Mouse (Mus musculus) hematopoietic stem cell, adult 5-6 weeks (primary cell): ENCODE data around the gene Surf1. TPM values are rescaled to one million over a fixed set of nuclear protein-coding genes. Genes with fewer than 3 reads are reported as not detected.

Experiments used
- ATAC-seq, 2 experiments: fragments of 125-278 bp in 1 of 2; replicated peaks in 1 of 2; 2 replicates each; pipeline ENCODE4 v1.8.0; 2016 to 2017; ENCODE audit warnings: inconsistent platforms in 2 of 2, mild to moderate bottlenecking in 2 of 2, moderate number of reproducible peaks in 2 of 2, low read depth in 1 of 2, moderate TSS enrichment in 1 of 2; ENCODE audit not compliant: low FRiP score in 2 of 2, poor library complexity in 2 of 2, severe bottlenecking in 2 of 2, insufficient read depth in 1 of 2, low TSS enrichment in 1 of 2
- total RNA-seq: library from RNA; stranded (forward); fragments of 172-1452, 232-1000 nt; gene quantifications from 2 replicates; pipeline ENCODE4 v1.2.3, GENCODE M21; 2017

Gene Surf1
- total RNA-seq, 1 experiment from 2014 or later: 67.5 TPM

DNA sequence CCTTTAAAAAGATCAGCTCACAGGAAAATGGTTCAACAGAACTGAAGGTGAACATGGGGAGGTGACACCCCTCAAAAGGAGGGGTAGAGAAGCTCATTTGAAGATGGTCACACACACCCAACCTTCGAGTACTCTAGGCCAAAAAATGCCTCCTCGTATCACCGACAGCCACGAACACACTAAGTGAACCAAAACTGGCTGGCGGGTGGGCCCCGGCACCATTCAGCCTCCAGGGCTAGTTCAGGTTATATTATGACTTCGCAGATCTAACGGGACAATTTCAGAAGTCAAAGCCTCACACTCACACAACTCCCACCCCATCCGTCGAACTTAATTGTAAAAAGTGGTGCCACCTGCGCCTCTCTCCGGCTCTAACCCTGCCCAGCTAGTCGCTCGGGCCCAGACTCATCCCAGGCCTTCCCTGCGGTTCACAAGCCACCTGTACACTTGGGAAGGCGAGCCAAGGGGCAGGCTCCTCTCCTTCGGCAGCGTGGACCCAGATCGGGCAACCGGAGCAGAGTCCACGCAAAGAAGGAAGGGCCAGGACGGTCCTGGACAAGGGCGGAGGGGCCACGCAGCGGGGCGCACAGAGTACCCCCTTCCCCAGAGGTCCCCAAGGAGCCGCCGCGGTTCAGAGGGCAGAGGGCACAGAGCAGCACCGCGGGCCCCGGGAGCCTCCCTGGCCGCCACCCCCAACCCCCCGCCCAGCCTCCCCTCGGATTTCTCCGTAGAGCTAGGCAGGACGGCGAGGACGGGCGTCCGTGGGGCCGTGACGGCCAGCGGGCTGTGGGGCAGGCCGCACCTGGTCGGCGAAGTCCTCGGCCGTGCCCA, 16.4 kb upstream of the Surf1 start:
- no peak for ATAC-seq

GRCm38 (mm10) chr2:26930390-26930789, 14.1 kb upstream of the Surf1 start:
- peak; percentile 29 to 43 for ATAC-seq

DNA sequence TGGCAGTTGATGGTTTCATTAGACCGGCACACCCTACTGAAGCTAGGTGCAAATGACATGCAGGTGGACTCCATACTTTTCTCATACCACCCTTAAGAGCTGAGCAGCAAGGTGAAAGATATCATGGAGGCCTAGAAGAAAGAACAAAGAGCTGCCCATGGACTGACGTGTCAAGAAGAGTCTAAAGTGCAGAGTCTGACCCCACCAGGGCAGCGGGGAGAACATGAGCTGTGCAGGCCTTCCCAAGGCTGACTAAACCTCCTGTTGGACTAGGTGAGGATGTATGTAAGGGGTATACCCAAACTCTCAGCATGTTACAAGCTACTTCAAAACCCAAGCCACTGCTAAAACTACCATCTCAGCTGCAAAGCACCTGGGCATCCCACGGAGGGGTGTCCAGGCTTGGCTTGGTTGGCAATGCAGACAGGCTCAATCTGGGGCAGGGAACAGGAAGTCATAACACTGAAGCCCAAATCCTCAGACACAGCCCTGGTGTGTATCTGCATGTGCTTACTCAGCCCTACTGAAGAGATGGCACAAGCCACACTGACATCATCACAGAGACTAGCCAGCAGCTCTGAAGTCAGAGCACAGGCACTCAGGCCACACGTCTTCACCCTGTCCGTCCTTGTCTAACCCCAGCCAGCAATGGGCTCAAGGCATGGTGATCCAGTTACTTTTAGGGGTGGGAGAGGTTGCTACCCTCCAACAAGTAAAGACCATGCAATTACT, 11.6 kb upstream of the Surf1 start:
- ATAC-seq: no peak

DNA sequence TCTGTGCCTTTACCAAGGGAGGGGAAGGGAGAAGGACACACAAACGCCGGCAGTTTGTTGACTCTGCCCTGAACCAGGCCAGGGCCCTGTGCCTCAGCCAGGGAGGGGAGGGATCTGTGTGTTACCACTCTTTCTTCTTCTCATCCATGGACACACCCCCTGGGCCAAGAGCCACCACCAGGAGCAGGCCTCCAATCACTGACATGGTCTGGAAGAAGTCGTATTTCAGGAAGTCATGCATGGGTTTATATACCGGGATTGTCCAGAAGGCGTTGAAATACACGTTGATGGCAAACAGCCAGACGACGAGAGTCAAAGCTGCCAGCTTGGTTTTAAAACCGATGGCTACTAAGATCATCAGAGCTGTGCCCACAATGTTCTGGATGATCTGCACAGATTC, 5.5 kb upstream of the Surf1 start:
- no peak for ATAC-seq

- no peak for ATAC-seq
Measured at GRCm38 (mm10) chr2:26920190-26920855, 4.0 kb upstream of the Surf1 start.

DNA sequence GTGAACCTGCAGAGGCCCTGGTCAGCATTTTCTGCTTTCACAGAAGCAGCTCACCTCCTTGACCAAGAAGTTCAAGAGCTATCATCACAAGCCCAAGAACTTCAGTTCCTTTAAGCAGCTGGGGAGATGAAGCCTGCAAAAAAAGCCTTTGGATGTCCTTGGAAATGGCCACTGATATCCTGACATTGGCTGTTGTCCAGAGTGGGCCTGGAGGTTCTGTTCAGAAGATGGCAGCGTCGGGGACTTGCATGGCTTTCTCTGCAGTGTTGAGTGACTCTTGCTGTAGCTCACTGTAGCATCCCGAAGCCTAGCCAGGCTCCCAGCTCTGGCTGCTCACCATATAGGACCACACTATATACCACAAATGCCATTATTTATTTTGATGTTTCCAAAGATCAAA, 3.4 kb upstream of the Surf1 start:
- no peak for ATAC-seq

GRCm38 (mm10) chr2:26916738-26917137, 408 bp upstream of the Surf1 start:
- 0 out of 4 replicates have a peak, but pooled peaks of 1 of the 2 experiments have one; percentile 1 for ATAC-seq

- no peak for ATAC-seq
Measured at GRCm38 (mm10) chr2:26914148-26914941, 2.0 kb downstream of the Surf1 start.

- ATAC-seq: no peak
Measured at GRCm38 (mm10) chr2:26913416-26914147, 2.7 kb downstream of the Surf1 start.

DNA sequence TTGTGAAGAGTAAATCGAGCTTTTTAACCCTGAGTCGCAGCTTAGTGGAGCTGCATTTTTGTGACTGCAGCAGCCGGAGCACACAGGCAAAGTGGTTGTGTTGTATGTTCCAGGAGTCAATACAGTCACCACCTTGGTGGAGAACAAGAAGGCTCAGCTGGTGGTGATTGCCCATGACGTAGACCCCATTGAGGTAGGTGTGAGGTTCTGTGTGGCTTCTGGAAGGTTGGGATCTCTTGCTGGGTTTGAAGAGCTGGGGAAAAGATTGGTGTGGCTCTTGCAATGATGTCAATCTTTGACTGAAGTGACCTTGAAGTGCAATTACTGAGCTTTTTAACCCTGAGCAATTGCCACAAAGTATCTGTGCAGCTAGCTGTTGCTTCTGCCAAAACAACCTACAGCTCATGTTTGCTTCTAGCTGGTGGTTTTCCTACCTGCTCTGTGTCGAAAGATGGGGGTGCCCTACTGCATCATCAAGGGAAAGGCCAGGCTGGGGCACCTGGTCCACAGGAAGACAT, 4.0 kb downstream of the Surf1 start:
- no peak for ATAC-seq

GRCm38 (mm10) chr2:26910994-26911765, 5.2 kb downstream of the Surf1 start:
- 0 out of 4 replicates have a peak, but pooled peaks of 1 of the 2 experiments have one; percentile 30 for ATAC-seq

DNA sequence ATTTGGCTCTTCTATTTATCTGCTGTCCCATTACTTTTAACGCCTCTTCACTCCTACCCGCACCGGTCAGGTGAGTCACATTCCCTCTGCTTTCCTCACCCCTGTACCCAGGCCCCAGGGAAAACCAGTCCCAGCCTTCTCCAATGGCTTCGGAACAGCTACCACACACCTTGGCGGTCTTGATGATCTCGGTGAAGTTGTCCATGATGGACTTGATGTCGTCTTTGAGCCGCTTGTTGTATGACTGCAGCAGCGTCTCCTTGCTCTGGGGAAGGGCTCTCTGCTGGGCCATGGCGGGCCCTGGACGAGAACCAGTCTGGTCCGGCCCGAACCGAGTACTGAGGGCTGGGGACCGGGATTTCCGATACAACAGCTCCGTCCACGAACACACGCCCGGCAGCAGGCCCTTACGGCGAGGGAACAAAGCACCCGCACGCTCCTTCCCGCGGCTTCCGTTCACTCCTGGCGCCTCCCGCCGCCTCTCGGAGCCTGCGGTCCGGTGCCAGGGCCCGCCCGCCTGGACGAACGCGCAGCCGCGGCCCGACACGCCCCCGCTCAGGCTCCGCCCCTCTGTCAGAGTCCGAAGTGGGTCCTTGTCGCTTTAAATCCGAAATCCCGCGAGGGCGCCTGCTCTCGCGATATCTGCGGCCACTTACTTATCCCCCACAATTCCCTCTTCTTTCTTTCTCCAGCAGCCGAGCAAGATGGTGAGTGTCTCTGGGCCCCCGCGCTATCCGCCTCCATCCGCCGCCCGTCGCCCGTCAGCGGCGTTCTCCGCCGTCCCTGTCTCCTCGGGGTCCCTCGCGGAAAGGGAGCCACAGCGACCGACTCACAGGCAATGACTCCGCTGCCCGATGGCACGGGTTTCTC, 6.0 kb downstream of the Surf1 start, which contains the start of the genes Med22 and Rpl7a:
Med22 (minus strand) TSS at position 554 of the 870 bp plus-strand sequence.
Rpl7a (plus strand) TSS at position 641 of the 870 bp plus-strand sequence.
- peak; percentile 69 to 82 for ATAC-seq

DNA sequence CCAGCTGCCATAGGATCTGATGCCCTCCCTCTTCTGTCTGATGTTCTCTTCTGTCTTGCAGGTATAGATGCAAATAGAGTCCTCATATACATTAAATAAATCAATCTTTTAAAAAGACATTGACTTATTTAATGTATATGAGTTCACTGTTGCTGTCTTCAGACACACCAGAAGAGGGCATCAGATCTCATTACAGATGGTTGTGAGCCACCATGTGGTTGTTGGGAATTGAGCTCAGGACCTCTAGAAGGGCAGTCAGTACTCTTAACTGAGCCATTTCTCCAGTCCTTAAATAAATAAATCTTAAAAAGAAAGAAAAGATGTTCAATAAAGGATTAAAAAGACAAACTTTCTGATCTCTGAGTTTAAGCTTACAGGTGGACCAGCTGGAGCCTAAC, 6.9 kb downstream of the Surf1 start:
- ATAC-seq: no peak

DNA sequence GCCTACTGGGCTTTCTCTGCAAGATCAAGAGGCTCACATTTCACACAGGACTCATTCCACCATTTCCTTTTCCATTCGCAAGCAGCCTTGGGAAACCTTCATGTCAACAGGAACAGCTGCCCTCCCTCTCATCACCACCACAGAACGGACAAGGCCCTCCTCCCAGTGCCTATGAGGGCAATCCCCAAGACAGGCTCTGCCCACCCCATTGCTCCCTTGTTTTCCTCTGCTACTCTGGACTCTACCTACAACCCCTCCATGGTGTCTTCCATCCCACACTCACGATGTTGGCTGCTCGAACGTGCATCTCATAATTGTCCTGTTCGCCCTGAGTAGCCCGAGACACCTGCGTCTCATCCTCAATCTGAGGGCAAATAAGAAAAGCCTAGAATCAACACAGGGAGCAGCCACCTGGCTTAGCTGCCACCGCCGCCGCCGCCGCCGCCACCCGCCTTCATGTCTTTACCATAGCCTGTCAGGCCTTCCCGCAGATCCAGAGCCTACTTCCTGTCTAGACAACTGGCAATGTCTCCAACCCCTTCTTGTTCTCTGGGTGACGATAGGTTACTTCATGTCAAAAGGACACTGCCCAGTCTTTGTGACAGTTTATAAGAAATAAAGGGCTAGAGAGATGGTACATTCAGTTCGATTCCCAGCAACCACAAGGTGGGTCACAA, 7.5 kb downstream of the Surf1 start:
- no peak for ATAC-seq
